Comparison of ENCODE assay signal across 14 mouse cellular contexts in the genomic region with DNA sequence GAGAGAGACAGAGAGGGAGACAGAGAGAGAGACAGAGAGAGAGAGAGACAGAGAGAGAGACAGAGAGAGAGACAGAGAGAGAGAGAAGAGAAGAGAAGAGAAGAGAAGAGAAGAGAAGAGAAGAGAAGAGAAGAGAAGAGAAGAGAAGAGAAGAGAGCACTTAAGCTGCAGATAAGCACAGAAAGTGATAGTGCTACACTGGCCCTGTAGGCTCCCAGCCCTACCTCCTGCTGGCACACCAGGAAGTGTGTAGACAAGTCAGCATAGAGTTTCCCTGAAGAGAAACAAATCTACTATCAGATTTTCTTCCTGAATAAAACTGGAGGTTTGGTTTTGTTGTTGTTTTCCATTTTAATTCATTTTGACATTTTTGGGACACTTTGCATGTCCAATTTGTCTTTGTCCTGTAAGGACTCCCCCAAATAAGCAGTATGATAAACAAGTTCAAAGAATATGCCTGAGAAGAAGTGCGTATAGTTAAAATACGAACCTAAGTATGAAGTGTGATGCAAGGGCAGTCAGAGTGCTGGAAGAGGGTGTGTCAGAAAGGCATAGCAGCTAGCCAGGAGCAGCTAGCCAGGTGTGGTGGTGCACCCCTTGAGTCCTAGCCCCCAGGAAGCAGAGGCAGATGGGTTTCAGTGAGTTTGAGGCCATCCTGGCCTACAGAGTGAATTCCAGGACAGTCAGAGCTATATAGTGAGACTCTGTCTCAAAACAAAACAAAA. TPM values are rescaled to one million over a fixed set of nuclear protein-coding genes. Genes with fewer than 3 reads are reported as not detected.
A peak's percentile ranks its signal among the peaks of the same experiment; 100 is the strongest.
DNase-seq lines count a peak whose midpoint lies in the region; ATAC-seq and TF ChIP-seq lines count a peak whose summit lies in the region.
"Had no signal": no experiment of that assay in that cellular context is flagged by ENCODE, and none has a peak within 500 bp of the region (broad histone marks: within the 10 kb centered on the region; RNA-seq: fewer than 3 reads in every experiment).

No protein-coding gene starts in this region.

- H3K27ac ChIP-seq in heart, embryonic 15.5 days, result peak overlapping the region; percentile 54
- H3K27ac ChIP-seq in lung, postnatal 0 days (ENCODE audit: low read length), result peak overlapping the region; percentile 47; the same call in 1 of the 2 replicates
- peak overlapping the region; percentile 66 for H3K27ac ChIP-seq in embryonic fibroblast, embryonic 13.5 days (ENCODE audit: insufficient read depth, low read length)
- H3K27ac ChIP-seq in stomach, embryonic 16.5 days (ENCODE audit: low read length), result peak overlapping the region; percentile 43
- H3K27ac ChIP-seq: midbrain, embryonic 10.5 days had no signal

- no peak for TF ChIP-seq EP300 in lung, postnatal 0 days (IDR thresholded peaks at IDR 0.05)

- no peak for TF ChIP-seq CTCF in lung, postnatal 0 days (IDR thresholded peaks at IDR 0.05)
- TF ChIP-seq CTCF in lung, adult 2 months (IDR thresholded peaks at IDR 0.05; ENCODE audit: insufficient read depth, low read length), result no peak
- TF ChIP-seq CTCF in embryonic fibroblast, embryonic 13.5 days (IDR thresholded peaks at IDR 0.05; ENCODE audit: borderline replicate concordance, insufficient read depth, low read length), result no peak

- H3K4me1 ChIP-seq in heart, embryonic 15.5 days (replicated peaks), result peaks cover 36% of the 10 kb centered on the region
- H3K4me1 ChIP-seq in lung, postnatal 0 days (ENCODE audit: insufficient read depth, low read depth, low read length), result peaks cover 8% of the 10 kb centered on the region; the same call in 1 of the 2 replicates
- peaks cover 5% of the 10 kb centered on the region for H3K4me1 ChIP-seq in lung, adult 2 months (ENCODE audit: control insufficient read depth, insufficient read depth, low read length)
- H3K4me1 ChIP-seq in embryonic fibroblast, embryonic 13.5 days (ENCODE audit: control insufficient read depth, insufficient read depth, low read length), result peaks cover 25% of the 10 kb centered on the region
- H3K4me1 ChIP-seq in stomach, embryonic 16.5 days (ENCODE audit: control insufficient read depth, insufficient read depth, low read length), result peaks cover 47% of the 10 kb centered on the region
- H3K4me1 ChIP-seq: midbrain, embryonic 10.5 days had no signal

- no peak overlapping the region for H3K4me2 ChIP-seq in heart, embryonic 15.5 days
- H3K4me2 ChIP-seq in lung, postnatal 0 days (replicated peaks; ENCODE audit: low read depth, low read length), result no peak overlapping the region
- no peak overlapping the region for H3K4me2 ChIP-seq in stomach, embryonic 16.5 days (ENCODE audit: low read depth, low read length)

- no peaks in the 10 kb centered on the region for H3K27me3 ChIP-seq in heart, embryonic 15.5 days
- H3K27me3 ChIP-seq in lung, postnatal 0 days (replicated peaks; ENCODE audit: insufficient read depth, low read length), result no peaks in the 10 kb centered on the region
- H3K27me3 ChIP-seq in stomach, embryonic 16.5 days (ENCODE audit: control insufficient read depth, insufficient read depth, low read length), result no peaks in the 10 kb centered on the region

- H3K4me3 ChIP-seq in heart, embryonic 15.5 days, result no peak overlapping the region
- H3K4me3 ChIP-seq in lung, postnatal 0 days (ENCODE audit: low read depth, low read length), result no peak overlapping the region
- H3K4me3 ChIP-seq in lung, adult 2 months (replicated peaks; ENCODE audit: extremely low read depth, low read depth, low read length), result no peak overlapping the region
- H3K4me3 ChIP-seq in embryonic fibroblast, embryonic 13.5 days (ENCODE audit: insufficient read depth, low read length), result no peak overlapping the region
- H3K4me3 ChIP-seq in stomach, embryonic 16.5 days (replicated peaks; ENCODE audit: low read length), result no peak overlapping the region
- H3K4me3 ChIP-seq: midbrain, embryonic 10.5 days; myocyte had no signal

- no peak overlapping the region for H3K9ac ChIP-seq in heart, embryonic 15.5 days
- H3K9ac ChIP-seq in lung, postnatal 0 days (replicated peaks; ENCODE audit: low read depth), result no peak overlapping the region
- H3K9ac ChIP-seq in stomach, embryonic 16.5 days (ENCODE audit: low read length), result no peak overlapping the region
- H3K9ac ChIP-seq: forebrain, postnatal 0 days had no signal

- peaks cover 14% of the 10 kb centered on the region for H3K36me3 ChIP-seq in heart, embryonic 15.5 days
- H3K36me3 ChIP-seq in lung, postnatal 0 days (ENCODE audit: insufficient read depth, low read length), result no peaks in the 10 kb centered on the region
- H3K36me3 ChIP-seq in stomach, embryonic 16.5 days (ENCODE audit: control insufficient read depth, insufficient read depth, low read length), result peaks cover 3% of the 10 kb centered on the region
- H3K36me3 ChIP-seq: midbrain, embryonic 10.5 days had no signal

- no peak for ATAC-seq in heart, embryonic 15.5 days (replicated peaks; ENCODE audit: insufficient number of reproducible peaks, insufficient read depth, low FRiP score, low read depth)
- peak; percentile 67 for ATAC-seq in lung, postnatal 0 days
- ATAC-seq in stomach, embryonic 16.5 days (ENCODE audit: insufficient read depth, low FRiP score), result no peak
- ATAC-seq: forebrain, postnatal 0 days; inflammation-experienced regulatory T-cells, adult 6 months had no signal

- 76% methylated on average over 2 of the region's 2 CpGs for WGBS in heart, embryonic 15.5 days
- WGBS in lung, postnatal 0 days, result 50% methylated on average over 2 of the region's 2 CpGs
- 61% methylated on average over 2 of the region's 2 CpGs for WGBS in lung, adult 2 months
- 63% methylated on average over 2 of the region's 2 CpGs for WGBS in stomach, embryonic 16.5 days

- no peaks in the 10 kb centered on the region for H3K9me3 ChIP-seq in heart, embryonic 15.5 days (replicated peaks)
- H3K9me3 ChIP-seq in lung, postnatal 0 days (ENCODE audit: low read length), result no peaks in the 10 kb centered on the region
- no peaks in the 10 kb centered on the region for H3K9me3 ChIP-seq in stomach, embryonic 16.5 days (replicated peaks; ENCODE audit: control insufficient read depth, low read length)
- H3K9me3 ChIP-seq: midbrain, embryonic 10.5 days had no signal

- no peak for TF ChIP-seq POLR2A in lung, adult 2 months (IDR thresholded peaks at IDR 0.05; ENCODE audit: borderline replicate concordance, extremely low read depth, low read depth, low read length)
- no peak for TF ChIP-seq POLR2A in embryonic fibroblast, embryonic 13.5 days (IDR thresholded peaks at IDR 0.05; ENCODE audit: low read depth, low read length)

- no peak for DNase-seq in heart, postnatal 25 days (ENCODE audit: low spot score)
- DNase-seq in lung, postnatal 0 days (ENCODE audit: low spot score), result peak; percentile 62
- DNase-seq in lung, adult 2 months, result no peak
- no peak for DNase-seq in gastrocnemius, adult 18-20 months (ENCODE audit: low spot score)
- DNase-seq in urinary bladder, adult 18-20 months (ENCODE audit: low spot score in 2 of 2), result no peak
- DNase-seq: adrenal gland, adult 2 months; forebrain, postnatal 0 days; right cerebral cortex, postnatal 25 days had no signal

- intact Hi-C loops in heart, postnatal 25 days (cut with DNase I), result no loop called here

RNA-seq across cellular contexts. Expression of a gene that starts 53.4 kb away (rescaled TPM):
- polyA plus RNA-seq in heart, embryonic 15.5 days (2015; fragmentation: Nextera tagmentation; extraction: Ambion mirVana), result 18.3 and 19.9 TPM in 2 replicates
- total RNA-seq in heart, postnatal 25 days (2021), result 10 to 100 TPM; 10.2 to 11.8 TPM
- polyA plus RNA-seq in lung, postnatal 0 days (2015; fragmentation: Nextera tagmentation; extraction: Ambion mirVana), result 11.5 and 12.4 TPM in 2 replicates
- 3.3 and 5.7 TPM in 2 replicates for polyA plus RNA-seq in lung, adult 2 months (2012; rRNA removed)
- polyA plus RNA-seq in embryonic fibroblast, embryonic 13.5 days (2011; ENCODE audit: insufficient read length, low read depth, missing spikeins), result 14.1 and 17.9 TPM in 2 replicates
- 24.4 and 25.0 TPM in 2 replicates for polyA plus RNA-seq in stomach, embryonic 16.5 days (2015; fragmentation: Nextera tagmentation; extraction: Ambion mirVana)
- 1 to 10 TPM; 8.8 to 9.7 TPM for total RNA-seq in gastrocnemius, adult 18-20 months (2021)
